Mouse (Mus musculus) neural tube, embryonic 12.5 days (tissue): ENCODE measurements around the gene Psmb5. TPM values are rescaled to one million over a fixed set of nuclear protein-coding genes. Genes with fewer than 3 reads are reported as not detected.
"Not testable (repeated sequence)": the region's sequence is repeated elsewhere in the genome, so short reads cannot be mapped to it uniquely, and the experiment has no call there.

Source experiments
- ATAC-seq: fragments of 200-750 bp; cut with Nextera tagmentation; 2 replicates; pipeline ENCODE4 v1.8.0; 2017; ENCODE audit warnings: low read depth, mild to moderate bottlenecking, moderate TSS enrichment, moderate library complexity; ENCODE audit not compliant: low FRiP score
- H3K27ac ChIP-seq: fragments of 300-500 bp; sonication (generic); 2 replicates; pipeline ENCODE4 v1.5.1; 2016
- H3K27me3 ChIP-seq: fragments of 300-500 bp; sonication (generic); replicated peaks from 2 replicates; pipeline ENCODE4 v1.6.1; 2016; ENCODE audit warnings: mild to moderate bottlenecking
- H3K36me3 ChIP-seq: fragments of 300-500 bp; sonication (generic); 2 replicates; pipeline ENCODE4 v1.6.1; 2016; ENCODE audit warnings: mild to moderate bottlenecking
- H3K4me1 ChIP-seq: fragments of 300-500 bp; sonication (generic); 2 replicates; pipeline ENCODE4 v1.6.1; 2016
- H3K4me2 ChIP-seq: fragments of 300-500 bp; sonication (generic); replicated peaks from 2 replicates; pipeline ENCODE4 v1.6.1; 2016; ENCODE audit warnings: mild to moderate bottlenecking
- H3K4me3 ChIP-seq: fragments of 300-500 bp; sonication (generic); 2 replicates; pipeline ENCODE4 v1.5.1; 2016
- H3K9ac ChIP-seq: fragments of 300-500 bp; sonication (generic); 2 replicates; pipeline ENCODE4 v1.6.1; 2016; ENCODE audit warnings: mild to moderate bottlenecking
- H3K9me3 ChIP-seq: fragments of 300-500 bp; sonication (generic); 2 replicates; pipeline ENCODE4 v1.6.1; 2016; ENCODE audit warnings: mild to moderate bottlenecking
- WGBS: fragments of 180-500 bp; shearing (Covaris S2); methylation state at CpG from one replicate; pipeline ENCODE4 v1.1.7; 2016; 5-methylcytosine and 5-hydroxymethylcytosine counted together
- polyA plus RNA-seq: library from polyadenylated mRNA; unstranded; fragments of >200 nt; fragmentation: Nextera tagmentation; extraction: Ambion mirVana; gene quantifications from 2 replicates; pipeline ENCODE4 v1.2.1, GENCODE M21; 2016

The Psmb5 gene
- polyA plus RNA-seq, 1 experiment from 2014 or later, result 404 TPM

GRCm38 (mm10) chr14:54628103-54628502 lies 10.3 kb upstream of the Psmb5 start:
- no peaks in the 10 kb centered on the region for H3K9me3 ChIP-seq
- H3K36me3 ChIP-seq, result peaks cover 31% of the 10 kb centered on the region
- H3K4me1 ChIP-seq, result no peaks in the 10 kb centered on the region
- 72% methylated on average over 5 of the region's 5 CpGs for WGBS
- H3K4me3 ChIP-seq, result no peak overlapping the region
- H3K4me2 ChIP-seq, result no peak overlapping the region
- no peak for ATAC-seq
- no peaks in the 10 kb centered on the region for H3K27me3 ChIP-seq
- no peak overlapping the region for H3K27ac ChIP-seq
- no peak overlapping the region for H3K9ac ChIP-seq

DNA sequence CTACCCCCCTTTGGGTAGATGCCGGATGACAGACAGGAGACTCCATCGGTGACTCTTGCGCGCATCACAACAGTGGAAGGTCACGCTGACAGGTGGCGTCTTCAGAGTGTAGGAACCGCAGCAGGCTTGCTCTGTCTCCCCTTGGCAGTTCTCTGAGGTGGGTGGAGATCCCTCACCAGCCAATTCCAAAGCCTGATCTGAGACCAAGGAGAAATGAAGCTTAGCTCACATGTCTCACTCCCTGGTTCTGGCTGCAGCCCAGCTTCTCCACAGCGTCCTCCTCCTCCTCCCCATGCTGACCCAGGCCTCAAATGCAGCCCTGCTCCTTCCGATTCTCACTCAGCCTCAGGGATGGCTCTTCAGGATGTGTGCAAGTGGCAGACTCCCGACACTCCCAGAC lies 7.2 kb upstream of the Psmb5 start:
- H3K4me1 ChIP-seq, result no peaks in the 10 kb centered on the region
- no peak overlapping the region for H3K4me2 ChIP-seq
- ATAC-seq, result no peak
- H3K9me3 ChIP-seq, result no peaks in the 10 kb centered on the region
- no peak overlapping the region for H3K27ac ChIP-seq
- no peaks in the 10 kb centered on the region for H3K27me3 ChIP-seq
- no peak overlapping the region for H3K4me3 ChIP-seq
- WGBS, result 76% methylated on average over 10 of the region's 10 CpGs
- H3K9ac ChIP-seq, result no peak overlapping the region
- H3K36me3 ChIP-seq, result 0 out of 2 replicates have a peak, but pooled peaks cover under 1% of the 10 kb centered on the region

- Histone ChIP-seq H3K9ac (no peak overlapping the region), H3K4me3 (no peak overlapping the region), H3K9me3 (no peaks in the 10 kb centered on the region), H3K36me3 (no peaks in the 10 kb centered on the region), H3K27ac (no peak overlapping the region), H3K4me2 (no peak overlapping the region), H3K27me3 (no peaks in the 10 kb centered on the region), H3K4me1 (no peaks in the 10 kb centered on the region)
- WGBS, result 89% methylated on average over 6 of the region's 6 CpGs
- no peak for ATAC-seq
Observed at GRCm38 (mm10) chr14:54623334-54623733, 5.5 kb upstream of the Psmb5 start.

DNA sequence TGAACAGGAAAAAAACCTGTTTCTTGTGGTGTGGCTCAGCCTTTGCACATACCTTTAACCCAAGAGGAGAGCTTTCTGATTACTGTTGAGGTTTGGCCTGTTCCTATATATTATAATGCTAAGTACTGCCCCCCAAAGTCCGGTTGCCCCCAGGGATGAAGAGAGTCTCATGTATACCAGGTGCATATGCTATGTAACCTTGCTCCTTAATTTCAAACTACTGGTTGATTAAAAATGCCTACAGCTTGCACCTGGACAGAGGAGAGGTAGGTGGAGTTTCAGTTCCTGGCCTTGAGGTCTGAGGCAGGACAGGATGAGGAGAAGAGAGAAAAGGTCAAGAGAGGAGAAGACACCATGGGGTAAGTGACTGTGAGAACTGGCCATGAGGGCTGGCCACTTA lies 3.3 kb upstream of the Psmb5 start, which contains the start of gene Psmb11:
Psmb11 (plus strand) TSS at position 301 of the 400 bp plus-strand sequence.
- no peak within 1 kb of the TSS for H3K4me2 ChIP-seq
- H3K9me3 ChIP-seq, result no peaks in the 10 kb centered on the region
- peaks cover 11% of the 10 kb centered on the region for H3K4me1 ChIP-seq
- 90% methylated on average over 1 of the region's 1 CpGs for WGBS
- H3K27ac ChIP-seq, result no peak within 1 kb of the TSS
- H3K4me3 ChIP-seq, result no peak within 1 kb of the TSS
- H3K9ac ChIP-seq, result no peak within 1 kb of the TSS
- no peaks in the 10 kb centered on the region for H3K27me3 ChIP-seq
- ATAC-seq, result no peak
- H3K36me3 ChIP-seq, result no peaks in the 10 kb centered on the region

GRCm38 (mm10) chr14:54617152-54617896 lies 498 bp downstream of the Psmb5 start:
- Histone ChIP-seq H3K27me3 (no peaks in the 10 kb centered on the region), H3K9me3 (no peaks in the 10 kb centered on the region), H3K4me1 (peaks cover 11% of the 10 kb centered on the region), H3K4me3 (peak overlapping the region; percentile 88), H3K4me2 (peak overlapping the region; percentile 75), H3K9ac (peak overlapping the region; percentile 85), H3K27ac (peak overlapping the region; percentile 37; the same call in 1 of the 2 replicates), H3K36me3 (peaks cover 25% of the 10 kb centered on the region)
- 2% methylated on average over 38 of the region's 38 CpGs for WGBS
- peak; percentile 74 for ATAC-seq

DNA sequence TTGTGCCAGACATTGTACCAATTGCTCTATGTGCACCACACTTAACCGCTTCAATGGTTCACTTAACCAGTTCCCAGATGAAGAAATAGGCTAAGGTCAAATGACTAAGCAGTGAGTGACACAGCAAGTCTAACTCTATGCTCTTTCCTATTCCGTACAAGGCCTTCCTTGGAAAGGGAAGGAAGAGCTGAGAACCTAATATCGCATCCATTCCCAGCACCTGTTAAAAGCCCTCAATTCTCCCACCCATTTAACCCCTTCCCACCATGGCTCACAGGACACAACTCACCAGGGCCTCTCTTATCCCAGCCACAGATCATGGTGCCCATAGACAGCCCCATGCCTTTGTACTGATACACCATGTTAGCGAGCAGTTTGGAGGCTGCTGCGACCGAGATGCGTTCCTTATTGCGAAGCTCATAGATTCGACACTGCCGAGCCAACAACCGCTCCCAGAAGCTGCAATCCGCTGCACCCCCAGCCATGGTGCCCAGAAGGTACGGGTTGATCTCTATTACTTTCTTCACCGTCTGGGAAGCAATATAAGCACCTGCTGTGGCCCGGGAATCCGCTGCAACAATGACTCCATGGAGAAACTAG lies 1.5 kb downstream of the Psmb5 start:
- no peaks in the 10 kb centered on the region for H3K9me3 ChIP-seq

GRCm38 (mm10) chr14:54614130-54614529 lies 3.7 kb downstream of the Psmb5 start:
- Histone ChIP-seq H3K4me1 (peaks cover 11% of the 10 kb centered on the region), H3K36me3 (peaks cover 35% of the 10 kb centered on the region)
- not testable (repeated sequence) for H3K9me3 ChIP-seq, H3K4me2 ChIP-seq, ATAC-seq, H3K27ac ChIP-seq, H3K9ac ChIP-seq, H3K27me3 ChIP-seq, H3K4me3 ChIP-seq
- WGBS, result 92% methylated on average over 16 of the region's 16 CpGs

More for the DNA sequence above, 1.5 kb downstream of the Psmb5 start:
- H3K27me3 ChIP-seq, result no peaks in the 10 kb centered on the region
- H3K36me3 ChIP-seq, result peaks cover 31% of the 10 kb centered on the region
- peak overlapping the region; percentile 75; the same call in 1 of the 2 replicates for H3K4me2 ChIP-seq
- no peak overlapping the region for H3K9ac ChIP-seq
- H3K4me1 ChIP-seq, result peaks cover 11% of the 10 kb centered on the region
- no peak overlapping the region for H3K27ac ChIP-seq
- no peak for ATAC-seq
- no peak overlapping the region for H3K4me3 ChIP-seq
- 92% methylated on average over 16 of the region's 16 CpGs for WGBS

DNA sequence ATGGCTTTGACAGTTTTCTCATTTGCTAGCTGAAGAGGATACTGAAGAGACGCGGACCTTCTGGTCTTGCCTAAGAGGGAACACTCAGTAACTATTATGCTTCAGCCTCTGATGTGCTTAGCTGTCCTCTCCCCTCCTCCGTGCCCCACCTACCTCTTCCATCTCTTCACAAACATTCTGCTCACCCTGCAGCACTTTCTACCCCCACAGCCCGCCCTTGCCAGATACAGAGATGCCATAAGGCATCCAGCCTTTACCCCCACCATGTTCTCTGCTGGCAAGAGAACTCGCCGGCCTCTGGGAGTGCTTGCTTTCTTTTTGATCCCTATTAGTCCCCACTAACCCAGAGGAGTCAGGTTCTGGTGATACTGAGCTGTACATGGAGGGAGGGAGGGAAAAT lies 7.2 kb downstream of the Psmb5 start:
- Histone ChIP-seq H3K27ac (no peak overlapping the region), H3K9ac (no peak overlapping the region), H3K36me3 (peaks cover 33% of the 10 kb centered on the region), H3K9me3 (no peaks in the 10 kb centered on the region), H3K4me1 (no peaks in the 10 kb centered on the region), H3K27me3 (no peaks in the 10 kb centered on the region), H3K4me3 (no peak overlapping the region), H3K4me2 (no peak overlapping the region)
- 83% methylated on average over 6 of the region's 6 CpGs for WGBS
- no peak for ATAC-seq

DNA sequence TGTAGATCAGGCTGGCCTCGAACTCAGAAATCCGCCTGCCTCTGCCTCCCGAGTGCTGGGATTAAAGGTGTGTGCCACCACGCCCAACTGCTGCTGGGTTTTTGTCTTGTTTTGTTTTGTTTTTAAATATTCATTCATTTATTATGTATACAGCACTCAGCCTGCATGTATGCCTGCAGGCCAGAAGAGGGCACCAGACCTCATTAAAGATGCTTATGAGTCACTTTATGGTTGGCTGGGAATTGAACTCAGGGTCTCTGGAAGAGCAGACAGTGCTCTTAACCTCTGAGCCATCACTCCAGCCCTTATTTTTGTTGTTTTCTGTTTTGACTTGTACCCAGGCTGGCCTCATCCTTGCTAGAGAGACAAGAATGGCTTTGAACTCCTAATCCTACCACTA lies 7.9 kb downstream of the Psmb5 start:
- H3K4me1 ChIP-seq, result no peaks in the 10 kb centered on the region
- H3K27ac ChIP-seq, result no peak overlapping the region
- no peak for ATAC-seq
- no peaks in the 10 kb centered on the region for H3K9me3 ChIP-seq
- peaks cover 26% of the 10 kb centered on the region for H3K36me3 ChIP-seq
- H3K4me3 ChIP-seq, result no peak overlapping the region
- H3K9ac ChIP-seq, result no peak overlapping the region
- 79% methylated on average over 4 of the region's 4 CpGs for WGBS
- no peaks in the 10 kb centered on the region for H3K27me3 ChIP-seq
- no peak overlapping the region for H3K4me2 ChIP-seq

GRCm38 (mm10) chr14:54609245-54609644 lies 8.6 kb downstream of the Psmb5 start:
- Histone ChIP-seq H3K9me3 (no peaks in the 10 kb centered on the region), H3K4me1 (no peaks in the 10 kb centered on the region), H3K4me2 (no peak overlapping the region), H3K9ac (no peak overlapping the region), H3K36me3 (peaks cover 21% of the 10 kb centered on the region), H3K27me3 (no peaks in the 10 kb centered on the region), H3K27ac (no peak overlapping the region), H3K4me3 (no peak overlapping the region)
- ATAC-seq, result no peak
- 71% methylated on average over 4 of the region's 4 CpGs for WGBS

- Histone ChIP-seq H3K4me3 (no peak overlapping the region), H3K27me3 (no peaks in the 10 kb centered on the region), H3K27ac (no peak overlapping the region), H3K36me3 (peaks cover 10% of the 10 kb centered on the region), H3K4me1 (no peaks in the 10 kb centered on the region), H3K4me2 (no peak overlapping the region), H3K9ac (no peak overlapping the region), H3K9me3 (no peaks in the 10 kb centered on the region)
- WGBS, result 51% methylated on average over 8 of the region's 8 CpGs
- ATAC-seq, result no peak
Observed at GRCm38 (mm10) chr14:54607226-54607625, 10.6 kb downstream of the Psmb5 start.

GRCm38 (mm10) chr14:54605752-54606321 lies 12.0 kb downstream of the Psmb5 start, which contains the start of gene 4931414P19Rik:
Gene 4931414P19Rik, minus strand, starts transcription at chr14:54605993.
- H3K9me3 ChIP-seq, result no peaks in the 10 kb centered on the region
- H3K4me3 ChIP-seq, result peak within 1 kb of the TSS; percentile 46
- peak within 1 kb of the TSS; percentile 69 for H3K4me2 ChIP-seq
- H3K27me3 ChIP-seq, result no peaks in the 10 kb centered on the region
- under 1% methylated on average over 38 of the region's 39 CpGs for WGBS
- ATAC-seq, result peak; percentile 15; the same call in 1 of the 2 replicates
- peak within 1 kb of the TSS; percentile 52; the same call in 1 of the 2 replicates for H3K9ac ChIP-seq
- H3K4me1 ChIP-seq, result no peaks in the 10 kb centered on the region
- H3K27ac ChIP-seq, result no peak within 1 kb of the TSS
- peaks cover 4% of the 10 kb centered on the region; the same call in 1 of the 2 replicates for H3K36me3 ChIP-seq
